Mouse (Mus musculus) right cerebral cortex, adult 2 months (tissue): Measurements from ENCODE around the gene Shtn1.

Source experiments
- DNase-seq, 2 experiments: peaks; one replicate each; pipeline ENCODE4 v3.0.0; 2021 to 2022; ENCODE audit warnings: low spot score in 2 of 2

Gene Shtn1

DNA sequence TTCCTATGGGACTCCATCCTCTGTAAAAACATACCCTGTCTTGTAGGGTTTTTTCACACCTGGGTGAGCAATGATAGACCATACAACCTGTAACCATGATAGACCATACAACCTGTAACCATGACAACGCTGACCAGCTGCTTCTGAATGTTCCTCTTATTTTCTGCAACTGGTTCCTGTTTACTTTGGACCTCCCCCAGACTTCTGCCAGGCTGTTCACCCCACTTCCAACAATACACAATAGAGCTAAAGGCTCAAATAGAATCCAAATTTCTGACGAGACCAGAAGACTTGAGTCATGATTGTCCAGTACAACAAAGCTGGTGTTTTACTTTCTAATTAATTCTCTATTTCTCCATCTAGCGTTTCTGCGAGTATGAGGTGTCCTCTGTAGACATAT lies 23.8 kb downstream of the Shtn1 start:
- DNase-seq = no peak

GRCm38 (mm10) chr19:59051622-59052021 lies 24.3 kb downstream of the Shtn1 start:
- no peak for DNase-seq

GRCm38 (mm10) chr19:59048852-59049251 lies 27.0 kb downstream of the Shtn1 start:
- no peak for DNase-seq

DNA sequence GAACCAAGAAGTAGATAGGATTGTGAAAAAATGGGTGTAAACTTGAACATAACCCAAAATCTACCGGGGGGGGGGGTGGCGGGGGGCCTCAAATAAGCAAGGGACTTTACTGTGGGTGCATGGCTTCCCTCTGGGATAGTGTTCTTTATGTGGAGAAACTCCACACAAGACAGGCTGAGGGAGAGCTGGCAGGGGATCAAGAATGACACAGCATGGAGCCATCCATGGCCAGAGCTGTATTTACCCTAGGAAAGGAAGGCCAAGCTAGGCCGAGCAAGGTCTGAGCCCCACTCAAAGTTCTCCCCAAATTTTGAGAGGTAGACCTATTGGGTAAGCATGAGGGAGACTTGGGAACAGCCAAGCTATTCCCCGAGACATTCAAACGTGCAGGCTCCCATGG lies 28.4 kb downstream of the Shtn1 start:
- DNase-seq = no peak

GRCm38 (mm10) chr19:59041086-59041485 lies 34.8 kb downstream of the Shtn1 start:
- no peak for DNase-seq

DNA sequence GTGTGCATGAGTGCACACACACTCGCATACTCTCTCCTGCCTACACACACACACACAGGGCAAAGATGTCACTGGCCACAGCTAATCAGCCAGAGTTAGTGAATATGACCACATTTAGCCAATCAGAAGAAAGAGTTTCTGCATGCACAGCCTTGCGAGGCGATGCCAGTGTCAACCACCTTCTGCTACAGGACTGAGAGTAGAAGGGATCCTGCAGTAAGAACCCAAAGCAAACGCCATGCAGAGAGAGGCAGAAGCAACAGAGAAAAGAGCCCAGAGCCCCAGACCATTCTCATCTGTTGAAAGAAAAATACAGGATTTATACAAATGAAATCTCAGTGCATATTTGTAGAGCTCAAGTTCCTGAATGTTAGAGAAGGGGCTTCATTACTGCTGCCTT lies 37.1 kb downstream of the Shtn1 start:
- no peak for DNase-seq

GRCm38 (mm10) chr19:59036811-59037210 lies 39.1 kb downstream of the Shtn1 start:
- no peak for DNase-seq

DNA sequence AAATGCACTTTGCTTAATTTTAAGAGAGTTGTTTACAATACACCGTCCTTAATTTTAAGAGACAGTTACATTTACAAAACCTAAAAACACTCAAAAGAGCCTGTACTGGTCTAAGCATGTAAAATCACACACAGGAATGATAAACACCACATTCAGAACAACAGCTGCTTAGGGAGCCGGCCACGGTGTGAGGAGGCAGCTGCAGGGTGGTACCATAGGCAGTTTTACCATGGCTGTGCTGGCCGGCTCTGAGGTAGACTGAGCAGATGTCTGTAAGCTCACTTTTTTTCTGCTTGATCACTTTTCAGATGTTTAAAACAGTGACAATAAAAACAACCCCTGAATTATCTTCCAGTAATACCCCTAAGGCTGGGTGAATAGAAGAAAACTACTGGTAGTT lies 42.7 kb downstream of the Shtn1 start:
- DNase-seq = no peak

DNA sequence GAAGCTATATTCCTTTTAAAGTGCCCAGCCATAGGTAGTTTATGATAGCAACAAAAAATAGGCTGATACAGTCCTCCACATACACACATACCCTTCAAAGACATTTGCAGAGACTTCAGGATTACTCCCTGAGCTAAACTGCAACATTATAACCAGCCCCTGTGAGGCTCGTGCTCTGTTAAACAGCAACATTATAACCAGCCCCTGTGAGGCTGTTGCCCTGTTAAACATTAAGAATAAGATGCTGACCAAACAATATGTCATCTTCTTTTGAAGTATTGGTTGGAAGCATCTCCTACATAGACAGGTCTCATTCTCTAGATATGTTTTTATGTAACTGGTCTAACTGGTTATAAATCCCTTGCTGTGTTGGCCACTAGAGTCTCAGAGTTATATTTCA lies 45.7 kb downstream of the Shtn1 start:
- no peak for DNase-seq

GRCm38 (mm10) chr19:59029011-59029410 lies 46.9 kb downstream of the Shtn1 start:
- DNase-seq = no peak

- peak; percentile 54 to 64 for DNase-seq
Measured at GRCm38 (mm10) chr19:59028130-59028529, 47.8 kb downstream of the Shtn1 start.

GRCm38 (mm10) chr19:59023876-59024275 lies 52.0 kb downstream of the Shtn1 start:
- DNase-seq = no peak

DNA sequence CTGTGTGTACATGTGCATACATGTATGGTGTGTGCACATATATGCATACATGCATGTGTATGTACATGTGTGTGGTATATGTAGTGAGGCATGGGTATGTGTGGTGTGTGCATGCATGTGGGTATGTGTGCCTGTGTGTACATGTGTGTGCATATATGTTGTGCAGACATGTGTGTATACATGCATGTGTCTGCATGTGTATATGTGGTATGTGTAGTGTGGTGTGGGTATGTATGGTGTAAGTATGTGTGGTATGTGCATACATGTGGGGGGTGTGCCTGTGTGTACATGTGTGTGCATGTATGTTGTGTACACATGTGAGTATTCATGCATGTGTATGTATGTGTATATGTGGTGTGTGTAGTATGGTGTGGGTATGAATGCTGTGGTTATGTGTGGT lies 54.3 kb downstream of the Shtn1 start:
- no peak for DNase-seq

GRCm38 (mm10) chr19:59010802-59011201 lies 65.1 kb downstream of the Shtn1 start:
- peak in 1 of 2 experiments; percentile 11 for DNase-seq

- DNase-seq = peak; percentile 29 to 30
Measured at GRCm38 (mm10) chr19:59006577-59007340, 69.1 kb downstream of the Shtn1 start.

GRCm38 (mm10) chr19:59002827-59003226 lies 73.1 kb downstream of the Shtn1 start:
- no peak for DNase-seq

DNA sequence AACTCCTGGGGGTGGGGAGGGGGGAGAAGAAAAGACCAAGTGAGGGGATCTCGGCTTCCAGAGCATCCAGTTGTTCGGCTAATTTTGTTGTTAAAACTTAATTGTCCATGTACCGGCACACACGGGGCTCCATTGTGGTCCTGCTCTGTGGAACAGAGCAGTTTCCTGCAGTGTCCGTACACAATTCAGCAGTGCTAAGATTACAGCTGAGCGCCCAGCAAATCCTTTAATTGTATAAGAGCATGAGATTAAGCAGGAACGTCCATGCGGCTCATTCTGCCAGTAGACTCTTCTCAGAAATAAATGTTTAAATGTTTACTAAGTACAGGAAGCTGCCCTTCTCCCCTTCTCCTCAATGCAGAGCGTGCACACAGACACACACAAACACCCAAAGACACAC lies 94.3 kb downstream of the Shtn1 start:
- no peak for DNase-seq

DNA sequence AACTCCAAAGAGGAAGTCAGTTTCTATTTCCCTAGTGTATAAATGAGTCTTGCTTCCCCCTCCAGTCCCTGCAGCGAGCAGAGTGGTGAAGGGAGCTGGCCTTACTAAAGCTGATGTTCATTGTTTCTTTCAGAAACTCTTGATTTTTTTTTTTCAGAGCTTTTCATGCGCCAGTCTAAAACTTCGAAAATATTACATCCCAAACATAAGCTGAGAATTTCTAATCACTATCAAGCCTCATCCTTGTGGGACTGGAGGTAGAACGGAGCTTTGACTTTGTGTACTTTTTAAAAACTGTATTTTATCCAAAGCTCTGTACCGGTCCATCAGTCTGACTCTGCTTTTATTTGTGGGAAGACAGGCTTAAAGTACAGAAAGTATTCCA lies 95.9 kb downstream of the Shtn1 start:
- no peak for DNase-seq

GRCm38 (mm10) chr19:58979436-58980055 lies 96.4 kb downstream of the Shtn1 start:
- peak; percentile 36 to 41 for DNase-seq

DNA sequence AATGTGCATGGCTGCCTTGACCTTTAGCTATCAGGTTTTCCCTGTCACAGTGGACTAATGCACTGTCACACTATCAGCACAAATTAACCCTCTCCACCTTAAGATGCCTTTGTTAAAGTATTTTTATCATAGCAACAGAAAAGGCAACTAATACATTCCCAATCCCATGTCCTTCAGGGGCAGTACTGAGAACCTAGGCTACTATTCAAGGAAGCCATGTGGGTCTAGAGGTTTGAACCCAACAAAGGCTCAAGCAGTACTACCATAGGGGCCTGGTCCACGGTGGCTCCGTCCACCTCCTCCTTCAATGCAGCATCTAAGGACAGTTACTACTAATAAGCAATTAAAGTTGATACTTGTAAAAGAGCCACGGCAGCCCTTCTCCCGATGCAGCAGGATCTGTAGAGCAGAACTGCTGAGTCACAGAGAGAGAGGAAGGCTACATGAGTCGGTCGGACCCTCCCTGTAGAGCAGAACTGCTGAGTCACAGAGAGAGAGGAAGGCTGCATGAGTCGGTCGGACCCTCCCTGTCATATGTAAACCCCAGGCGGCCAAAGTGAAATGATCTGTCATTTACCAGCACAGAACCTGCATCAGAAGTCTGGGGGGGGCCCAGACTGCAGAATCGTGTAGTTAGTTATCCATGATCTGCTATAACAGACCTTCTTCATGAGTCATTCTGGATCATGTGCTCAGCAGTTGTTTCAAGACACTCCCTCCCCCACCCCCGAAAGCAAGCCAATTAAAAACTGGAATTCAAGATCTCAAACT lies 97.3 kb downstream of the Shtn1 start:
- peak; percentile 49 to 64 for DNase-seq

GRCm38 (mm10) chr19:58975216-58975863 lies 100.6 kb downstream of the Shtn1 start:
- no peak for DNase-seq

GRCm38 (mm10) chr19:58974126-58974525 lies 101.8 kb downstream of the Shtn1 start:
- no peak for DNase-seq
